Mouse (Mus musculus): ENCODE results near the gene Mrc2. TPM values are rescaled to one million over a fixed set of nuclear protein-coding genes. Genes with fewer than 3 reads are reported as not detected.

Mrc2 gene
- total RNA-seq, 2 experiments from 2014 or later = 0.11 TPM; not detected in 1

GRCm38 (mm10) chr11:105373881-105374280 is 81.4 kb downstream of the Mrc2 start:
- ATAC-seq (ENCODE audit: poor library complexity, severe bottlenecking) = no peak

- ATAC-seq (ENCODE audit: poor library complexity, severe bottlenecking) = no peak
These were observed 82.2 kb downstream of the Mrc2 start for GRCm38 (mm10) chr11:105374526-105375175.

GRCm38 (mm10) chr11:105375821-105376235 is 83.4 kb downstream of the Mrc2 start:
- ATAC-seq (ENCODE audit: poor library complexity, severe bottlenecking) = no peak

GRCm38 (mm10) chr11:105385266-105385665 is 92.8 kb downstream of the Mrc2 start:
- no peak for ATAC-seq (ENCODE audit: poor library complexity, severe bottlenecking)

GRCm38 (mm10) chr11:105388636-105389035 is 96.2 kb downstream of the Mrc2 start:
- no peak for ATAC-seq (ENCODE audit: poor library complexity, severe bottlenecking)

- no peak for ATAC-seq (ENCODE audit: poor library complexity, severe bottlenecking)
These were observed 97.8 kb downstream of the Mrc2 start for GRCm38 (mm10) chr11:105390290-105390689.

Other genes with a start within 250 kb of the Mrc2 start
- gene Efcab3, start 229.1 kb upstream of the Mrc2 start, total RNA-seq (2015) = not detected in 2 replicates
- gene Efcab3, start 229.1 kb upstream of the Mrc2 start, total RNA-seq (2017) = not detected in 2 replicates
- gene Mettl2, start 166.2 kb upstream of the Mrc2 start, total RNA-seq (2015) = 6.7 and 10.0 TPM in 2 replicates
- 12.1 and 13.3 TPM in 2 replicates for gene Mettl2, start 166.2 kb upstream of the Mrc2 start, total RNA-seq (2017)
- gene Gm10842, start 145.8 kb upstream of the Mrc2 start, total RNA-seq (2015) = not detected in 2 replicates
- gene Gm10842, start 145.8 kb upstream of the Mrc2 start, total RNA-seq (2017) = not detected in 2 replicates
- gene Tlk2, start 113.8 kb upstream of the Mrc2 start, total RNA-seq (2015) = 40.4 and 49.0 TPM in 2 replicates
- 54.7 and 80.7 TPM in 2 replicates for gene Tlk2, start 113.8 kb upstream of the Mrc2 start, total RNA-seq (2017)
- gene March10, start 164.1 kb downstream of the Mrc2 start, total RNA-seq (2015) = not detected in 2 replicates
- not detected in 2 replicates for gene March10, start 164.1 kb downstream of the Mrc2 start, total RNA-seq (2017)

All from megakaryocyte, adult 5-6 weeks (primary cell).